Mouse (Mus musculus): Measurements from ENCODE around the gene Gpr89. TPM values are rescaled to one million over a fixed set of nuclear protein-coding genes. Genes with fewer than 3 reads are reported as not detected.

Gene Gpr89
- total RNA-seq, 2 experiments from 2014 or later, result 20.5 to 23.8 TPM

GRCm38 (mm10) chr3:96828308-96828864 is 76.8 kb downstream of the Gpr89 start:
- intact Hi-C loops (cut with DNase I), result no loop called here
- no peak for DNase-seq

- intact Hi-C loops (cut with DNase I), result no loop called here
Measured at GRCm38 (mm10) chr3:96825261-96825660, 79.9 kb downstream of the Gpr89 start.

GRCm38 (mm10) chr3:96824614-96825013 is 80.5 kb downstream of the Gpr89 start:
- no peak for DNase-seq
- intact Hi-C loops (cut with DNase I), result no loop called here

More at GRCm38 (mm10) chr3:96825261-96825660, 79.9 kb downstream of the Gpr89 start:
- no peak for DNase-seq

- no peak for DNase-seq
- intact Hi-C loops (cut with DNase I), result no loop called here
Measured at GRCm38 (mm10) chr3:96823701-96824100, 81.4 kb downstream of the Gpr89 start.

GRCm38 (mm10) chr3:96821581-96821980 is 83.6 kb downstream of the Gpr89 start:
- no peak for DNase-seq
- intact Hi-C loops (cut with DNase I), result no loop called here

- intact Hi-C loops (cut with DNase I), result no loop called here
- DNase-seq, result no peak
Measured at GRCm38 (mm10) chr3:96820116-96820915, 84.8 kb downstream of the Gpr89 start.

Other genes starting within 250 kb of the Gpr89 start
- under 1 TPM; 0.55 to 0.60 TPM for gene Ankrd35, start 235.2 kb downstream of the Gpr89 start, total RNA-seq (2021)
- 10 to 100 TPM; 23.7 to 24.6 TPM for gene Pias3, start 209.0 kb downstream of the Gpr89 start, total RNA-seq (2021)
- gene Nudt17, start 196.8 kb downstream of the Gpr89 start, total RNA-seq (2021), result 1 to 10 TPM; 2.5 to 3.3 TPM
- 10 to 100 TPM; 22.2 to 26.1 TPM for gene Polr3c, start 177.7 kb downstream of the Gpr89 start, total RNA-seq (2021)
- gene Rnf115, start 177.7 kb downstream of the Gpr89 start, total RNA-seq (2021), result 10 to 100 TPM; 25.5 to 27.0 TPM
- gene Pdzk1, start 76.1 kb downstream of the Gpr89 start, total RNA-seq (2021), result under 1 TPM; 0.17 to 0.31 TPM
- not detected for gene Cd160, start 76.0 kb downstream of the Gpr89 start, total RNA-seq (2021)
- 10 to 100 TPM; 22.9 to 24.2 TPM for gene Gja5, start 653 bp downstream of the Gpr89 start, total RNA-seq (2021)
- not detected for gene Gja8, start 20.7 kb upstream of the Gpr89 start, total RNA-seq (2021)

All from heart, postnatal 10 days (tissue).